Mouse (Mus musculus) common myeloid progenitor, adult 5-6 weeks (primary cell): ENCODE measurements at regions not wholly inside any gene's neighbourhood (a gene's known extent, or its start where the extent isn't known, plus 50 kb on each side); places are given as distances from the start of the nearest gene placed in this dataset.

Source experiments
- ATAC-seq: replicated peaks from 2 replicates; pipeline ENCODE4 v1.8.0; 2016; ENCODE audit warnings: low read depth, mild to moderate bottlenecking, moderate TSS enrichment, inconsistent platforms; ENCODE audit not compliant: poor library complexity, severe bottlenecking

- ATAC-seq, result no peak
These were observed 66.9 kb upstream of the Dusp10 start for GRCm38 (mm10) chr1:183946241-183946640.

DNA sequence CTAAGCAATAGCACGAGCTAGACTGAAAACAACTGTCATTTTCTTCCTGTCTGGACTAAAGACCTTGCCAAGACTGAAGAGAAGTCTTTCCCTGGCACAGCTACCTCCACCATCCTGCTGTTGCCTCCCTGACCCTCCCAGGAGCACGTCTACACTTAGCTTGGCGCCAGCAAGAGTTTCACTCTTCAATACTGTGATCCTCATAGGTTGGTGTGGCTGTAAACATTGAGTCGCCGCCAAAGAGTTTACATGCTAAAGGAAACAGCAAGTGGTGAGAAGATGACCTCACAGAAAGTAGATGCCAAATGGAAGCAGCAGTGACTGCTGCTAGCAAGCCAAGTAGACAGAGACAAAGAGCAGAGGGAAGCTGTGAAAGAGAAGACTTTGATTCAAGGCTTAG is 66.0 kb upstream of the Dusp10 start:
- no peak for ATAC-seq

DNA sequence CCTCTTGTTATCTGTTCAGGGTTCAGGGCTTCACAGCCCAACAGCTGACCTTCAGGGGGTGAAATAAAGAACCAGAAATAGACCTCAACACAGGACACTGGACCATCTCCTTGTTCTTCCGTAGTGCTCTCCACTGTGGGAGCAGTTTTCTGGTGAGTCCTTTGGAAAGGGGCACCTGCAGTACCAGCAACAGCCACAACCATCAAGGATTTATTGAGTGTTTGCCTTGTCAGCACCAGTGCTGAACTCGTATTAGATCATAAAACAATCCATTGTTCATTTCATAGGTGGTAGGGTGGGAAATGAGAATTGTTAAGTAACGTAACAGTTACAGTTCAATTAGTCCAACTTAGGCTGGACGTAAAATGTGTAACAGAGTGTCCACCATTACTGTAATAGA is 63.9 kb upstream of the Dusp10 start:
- ATAC-seq, result no peak

GRCm38 (mm10) chr1:183954086-183954485 is 59.0 kb upstream of the Dusp10 start:
- ATAC-seq, result no peak

DNA sequence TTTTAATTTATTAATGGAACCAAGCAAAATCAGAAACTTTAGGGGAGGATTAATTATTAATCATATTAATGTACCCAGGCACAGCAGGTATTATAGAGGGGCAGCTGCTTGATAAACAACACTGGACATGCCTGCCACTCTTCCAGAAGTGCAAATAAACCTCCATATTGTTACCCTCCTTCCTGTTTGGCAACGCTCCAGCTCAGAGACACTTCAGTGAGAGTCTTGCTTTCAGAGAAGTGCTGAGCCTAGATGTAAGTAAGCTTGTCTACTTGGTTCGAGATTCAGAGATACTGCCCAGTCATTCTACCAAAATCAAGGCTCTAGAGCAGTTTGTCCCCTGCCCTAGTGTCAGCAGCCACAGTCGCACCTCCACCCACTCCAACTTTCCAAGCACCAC is 56.7 kb upstream of the Dusp10 start:
- no peak for ATAC-seq

DNA sequence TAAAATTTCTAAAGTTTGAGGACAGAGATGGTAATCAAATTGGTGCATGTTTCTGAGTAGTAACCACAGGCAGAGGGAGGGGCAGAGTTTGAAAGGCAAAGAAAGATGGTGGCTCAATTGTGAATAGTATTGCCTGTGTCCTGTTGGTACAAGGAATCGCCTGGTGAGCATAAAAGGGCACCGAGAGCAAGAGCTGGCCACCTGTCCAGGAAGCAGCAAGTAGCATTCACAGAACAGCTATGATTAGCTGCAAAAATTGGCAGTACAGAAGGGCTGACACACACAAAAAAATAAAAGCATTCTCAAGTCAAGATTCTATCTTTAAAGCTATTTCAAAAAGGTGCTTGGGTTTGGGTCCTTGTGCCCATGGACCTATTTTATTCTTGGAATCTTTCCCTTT is 51.7 kb upstream of the Dusp10 start:
- no peak for ATAC-seq

DNA sequence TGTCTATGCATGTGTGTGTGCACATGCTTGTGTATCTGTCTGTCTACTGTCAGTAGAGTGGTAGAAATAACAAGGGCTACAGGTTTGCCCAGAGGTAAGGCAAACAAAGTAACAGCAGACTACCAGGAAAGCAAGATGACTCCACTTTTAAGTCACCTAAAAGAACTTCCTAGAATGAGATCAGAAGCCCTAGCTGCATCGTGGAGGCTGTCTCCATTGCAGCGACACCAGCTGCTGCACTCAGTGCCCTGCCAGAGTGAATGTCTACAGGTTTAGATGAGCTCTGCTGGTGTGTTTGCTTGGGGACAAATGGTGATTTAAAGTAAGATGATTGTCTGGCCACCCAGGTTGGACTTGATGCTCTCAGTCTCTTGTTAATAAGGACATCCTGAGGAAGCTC is 50.6 kb upstream of the Dusp10 start:
- ATAC-seq, result no peak

DNA sequence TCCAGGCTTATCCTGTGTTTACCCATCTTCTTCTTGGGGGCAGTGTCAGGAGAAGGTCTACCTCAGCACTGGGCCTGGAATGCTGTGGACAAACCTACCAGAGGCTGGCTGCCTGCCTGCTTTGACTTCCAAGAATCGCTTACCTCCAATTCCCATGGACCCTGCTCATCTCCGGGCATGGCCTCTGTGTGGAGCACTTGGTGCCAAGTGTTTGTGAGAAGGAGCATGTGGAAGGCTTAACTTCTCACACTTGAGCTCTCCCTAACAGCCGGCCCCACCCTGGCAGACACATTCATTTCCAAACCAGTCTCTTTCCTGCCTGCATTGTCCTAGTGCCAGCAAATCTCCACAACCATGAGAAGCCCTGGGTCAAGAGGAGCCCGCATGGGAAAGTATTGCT is 49.8 kb upstream of the Dusp10 start:
- ATAC-seq, result no peak
